Mouse (Mus musculus): ENCODE results near the gene Snapc2.

DNA sequence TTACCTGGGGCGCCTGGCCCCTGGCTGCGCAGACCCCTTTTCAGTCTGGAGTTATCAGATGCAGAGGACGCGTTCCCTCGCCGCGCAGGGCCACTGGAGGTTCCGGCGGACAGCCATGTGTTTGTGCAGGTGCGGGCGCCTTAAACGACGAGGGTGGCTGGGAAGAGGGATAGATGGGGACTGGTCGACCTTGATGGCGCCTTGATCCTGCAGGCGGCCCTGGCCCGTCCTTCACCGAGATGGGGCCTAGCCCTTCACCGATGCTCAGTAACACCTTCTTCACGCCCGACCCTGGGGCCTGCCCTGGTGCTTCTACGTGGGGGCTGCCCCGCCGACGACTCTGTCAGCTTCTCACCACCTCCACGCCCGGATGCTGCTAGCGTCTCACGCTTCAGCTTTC, 3.7 kb upstream of the Snapc2 start:
- no peak for TF ChIP-seq CTCF (IDR thresholded peaks at IDR 0.05; ENCODE audit: low read depth)
- no peak for TF ChIP-seq EP300 (IDR thresholded peaks at IDR 0.05; ENCODE audit: low read depth)
